Mouse (Mus musculus) MEL (cell line): ENCODE data around the gene Prokr2. TPM values are rescaled to one million over a fixed set of nuclear protein-coding genes. Genes with fewer than 3 reads are reported as not detected.

Experiments used
- DNase-seq: peaks from one replicate; pipeline ENCODE4 v3.0.0; 2011; ENCODE audit warnings: low read depth, low spot score
- H3K27ac ChIP-seq: 2 replicates; pipeline ENCODE4 v1.5.1; 2012; ENCODE audit warnings: low read depth, mild to moderate bottlenecking, control low read depth, low read length, moderate library complexity; ENCODE audit not compliant: control insufficient read depth
- H3K27me3 ChIP-seq, 2 experiments: fragments of 150-350 bp in 1 of 2; sonication (generic) in 1 of 2; 2 replicates each; pipeline ENCODE4 v1.6.1; 2012; ENCODE audit warnings: low read length in 2 of 2, mild to moderate bottlenecking in 2 of 2, improper control_type of control experiment in 1 of 2, moderate library complexity in 1 of 2; ENCODE audit not compliant: insufficient read depth in 2 of 2, control insufficient read depth in 1 of 2
- H3K36me3 ChIP-seq, 2 experiments: 2 replicates each; pipeline ENCODE4 v1.6.1; 2012 to 2014; ENCODE audit warnings: low read length in 2 of 2, improper control_type of control experiment in 1 of 2, inconsistent platforms in 1 of 2, mild to moderate bottlenecking in 1 of 2; ENCODE audit not compliant: insufficient read depth in 2 of 2, control insufficient read depth in 1 of 2
- H3K4me1 ChIP-seq, 2 experiments: fragments of 150-350 bp in 1 of 2; sonication (generic) in 1 of 2; 2 replicates each; pipeline ENCODE4 v1.6.1; 2012; ENCODE audit warnings: low read length in 2 of 2, improper control_type of control experiment in 1 of 2, mild to moderate bottlenecking in 1 of 2; ENCODE audit not compliant: insufficient read depth in 2 of 2, control insufficient read depth in 1 of 2
- H3K4me3 ChIP-seq, 2 experiments: fragments of 150-350 bp in 1 of 2; sonication (generic) in 1 of 2; 2 replicates each; pipeline ENCODE4 v1.5.1; 2012; ENCODE audit warnings: low read depth in 2 of 2, low read length in 2 of 2, mild to moderate bottlenecking in 2 of 2, moderate library complexity in 2 of 2, control low read depth in 1 of 2, improper control_type of control experiment in 1 of 2; ENCODE audit not compliant: control insufficient read depth in 1 of 2, insufficient read depth in 1 of 2
- H3K79me2 ChIP-seq: 2 replicates; pipeline ENCODE4 v1.6.1; 2012; ENCODE audit warnings: mild to moderate bottlenecking, low read length, moderate library complexity; ENCODE audit not compliant: control insufficient read depth, poor library complexity, insufficient read depth
- H3K9ac ChIP-seq: 2 replicates; pipeline ENCODE4 v1.6.1; 2012; ENCODE audit warnings: low read depth, mild to moderate bottlenecking, control low read depth, low read length, moderate library complexity; ENCODE audit not compliant: control insufficient read depth, poor library complexity, severe bottlenecking
- H3K9me3 ChIP-seq: fragments of 150-350 bp; sonication (generic); replicated peaks from 2 replicates; pipeline ENCODE4 v1.6.1; 2012; ENCODE audit warnings: mild to moderate bottlenecking, low read length, improper control_type of control experiment, moderate library complexity; ENCODE audit not compliant: insufficient read depth
- BHLHE40 ChIP-seq: IDR thresholded peaks from 2 replicates; pipeline ENCODE4 v1.6.1; 2012; ENCODE audit warnings: low read depth, mild to moderate bottlenecking, inconsistent platforms, low read length, improper control_type of control experiment, borderline replicate concordance
- CHD2 ChIP-seq: IDR thresholded peaks from 2 replicates; pipeline ENCODE4 v1.6.1; 2011; ENCODE audit warnings: low read length, improper control_type of control experiment
- CTCF ChIP-seq, 3 experiments: IDR thresholded peaks in 2 of 3; conservative IDR thresholded peaks in 1 of 3; 2 replicates each; pipeline ENCODE4 v1.5.1; 2011 to 2012; ENCODE audit warnings: low read length in 3 of 3, low read depth in 2 of 3, mild to moderate bottlenecking in 2 of 3, improper control_type of control experiment in 1 of 3, inconsistent platforms in 1 of 3, mixed read lengths in 1 of 3, moderate library complexity in 1 of 3; ENCODE audit not compliant: control insufficient read depth in 1 of 3, insufficient read depth in 1 of 3, poor library complexity in 1 of 3, severe bottlenecking in 1 of 3
- E2F4 ChIP-seq: IDR thresholded peaks from 2 replicates; pipeline ENCODE4 v1.6.1; 2011; ENCODE audit warnings: low read depth, low read length, improper control_type of control experiment, borderline replicate concordance
- ELF1 ChIP-seq: IDR thresholded peaks from 2 replicates; pipeline ENCODE4 v1.6.1; 2014; ENCODE audit warnings: low read depth, mild to moderate bottlenecking, inconsistent platforms, low read length, improper control_type of control experiment, moderate library complexity
- EP300 ChIP-seq, 2 experiments: IDR thresholded peaks; 2 replicates each; pipeline ENCODE4 v1.6.1; 2011; ENCODE audit warnings: improper control_type of control experiment in 2 of 2, low read length in 2 of 2, low read depth in 1 of 2, mild to moderate bottlenecking in 1 of 2
- ETS1 ChIP-seq: IDR thresholded peaks from 2 replicates; pipeline ENCODE4 v1.6.1; 2012; ENCODE audit warnings: low read depth, mild to moderate bottlenecking, inconsistent platforms, low read length, improper control_type of control experiment, moderate library complexity
- GABPA ChIP-seq: IDR thresholded peaks from 2 replicates; pipeline ENCODE4 v1.6.1; 2012; ENCODE audit warnings: low read depth, mild to moderate bottlenecking, inconsistent platforms, low read length, improper control_type of control experiment, moderate library complexity
- GATA1 ChIP-seq: IDR thresholded peaks from 2 replicates; pipeline ENCODE4 v1.6.1; 2011; ENCODE audit warnings: low read depth, low read length, improper control_type of control experiment
- KAT2A ChIP-seq: conservative IDR thresholded peaks from 2 replicates; pipeline ENCODE4 v1.6.1; 2012; ENCODE audit warnings: low read depth, low read length, improper control_type of control experiment, inconsistent platforms
- MAX ChIP-seq: IDR thresholded peaks from 2 replicates; pipeline ENCODE4 v1.6.1; 2011; ENCODE audit warnings: low read length, improper control_type of control experiment
- MAZ ChIP-seq: IDR thresholded peaks from 2 replicates; pipeline ENCODE4 v1.6.1; 2012; ENCODE audit warnings: low read depth, mild to moderate bottlenecking, inconsistent platforms, low read length, improper control_type of control experiment
- MXI1 ChIP-seq: IDR thresholded peaks from 2 replicates; pipeline ENCODE4 v1.6.1; 2011; ENCODE audit warnings: mild to moderate bottlenecking, low read depth, low read length, improper control_type of control experiment
- MYB ChIP-seq: IDR thresholded peaks from 2 replicates; pipeline ENCODE4 v1.6.1; 2011; ENCODE audit warnings: mild to moderate bottlenecking, low read depth, low read length, improper control_type of control experiment
- MYC ChIP-seq: IDR thresholded peaks from 2 replicates; pipeline ENCODE4 v1.6.1; 2011; ENCODE audit warnings: low read depth, mild to moderate bottlenecking, low read length, improper control_type of control experiment, moderate library complexity
- NELFE ChIP-seq: IDR thresholded peaks from 2 replicates; pipeline ENCODE4 v1.6.1; 2011; ENCODE audit warnings: low read depth, low read length, improper control_type of control experiment
- NRF1 ChIP-seq: IDR thresholded peaks from 2 replicates; pipeline ENCODE4 v1.6.1; 2014; ENCODE audit warnings: low read depth, mild to moderate bottlenecking, inconsistent platforms, low read length, improper control_type of control experiment, moderate library complexity; ENCODE audit not compliant: poor library complexity, insufficient read depth, severe bottlenecking
- POLR2AphosphoS2 ChIP-seq: IDR thresholded peaks from 2 replicates; pipeline ENCODE4 v1.6.1; 2011; ENCODE audit warnings: low read length, improper control_type of control experiment
- POLR2AphosphoS5 ChIP-seq: IDR thresholded peaks from 2 replicates; pipeline ENCODE4 v1.6.1; 2012; ENCODE audit warnings: low read depth, borderline replicate concordance, mild to moderate bottlenecking, inconsistent platforms, low read length, moderate library complexity, mixed read lengths
- RAD21 ChIP-seq: IDR thresholded peaks from 2 replicates; pipeline ENCODE4 v1.6.1; 2011; ENCODE audit warnings: mild to moderate bottlenecking, low read depth, low read length, improper control_type of control experiment
- RCOR1 ChIP-seq: IDR thresholded peaks from 2 replicates; pipeline ENCODE4 v1.6.1; 2012; ENCODE audit warnings: low read depth, mild to moderate bottlenecking, inconsistent platforms, low read length, improper control_type of control experiment
- SIN3A ChIP-seq: IDR thresholded peaks from 2 replicates; pipeline ENCODE4 v1.6.1; 2012; ENCODE audit warnings: low read length, improper control_type of control experiment, inconsistent platforms
- SMC3 ChIP-seq: IDR thresholded peaks from 2 replicates; pipeline ENCODE4 v1.6.1; 2011; ENCODE audit warnings: low read depth, low read length, improper control_type of control experiment
- TAL1 ChIP-seq: IDR thresholded peaks from 2 replicates; pipeline ENCODE4 v1.6.1; 2012; ENCODE audit warnings: mild to moderate bottlenecking, inconsistent platforms, low read length, moderate library complexity, mixed read lengths
- TBP ChIP-seq: IDR thresholded peaks from 2 replicates; pipeline ENCODE4 v1.8.0; 2011; ENCODE audit warnings: low read depth, low read length, improper control_type of control experiment
- TCF12 ChIP-seq: IDR thresholded peaks from 2 replicates; pipeline ENCODE4 v1.6.1; 2014; ENCODE audit warnings: low read depth, mild to moderate bottlenecking, inconsistent platforms, low read length, improper control_type of control experiment, moderate library complexity
- UBTF ChIP-seq: IDR thresholded peaks from 2 replicates; pipeline ENCODE4 v1.6.1; 2012; ENCODE audit warnings: low read depth, mild to moderate bottlenecking, inconsistent platforms, low read length, improper control_type of control experiment, moderate library complexity, borderline replicate concordance; ENCODE audit not compliant: insufficient read depth
- ZMIZ1 ChIP-seq: IDR thresholded peaks from 2 replicates; pipeline ENCODE4 v1.6.1; 2012; ENCODE audit warnings: low read depth, mild to moderate bottlenecking, inconsistent platforms, low read length, improper control_type of control experiment, moderate library complexity
- polyA plus RNA-seq, 2 experiments: library from polyadenylated mRNA; stranded (reverse) in 1 of 2; unstranded in 1 of 2; fragments of >175 nt in 1 of 2; fragments of >200 nt in 1 of 2; gene quantifications; 2 replicates each; pipeline versions ENCODE4 v1.2.1 to v1.2.4; 2012; ENCODE audit warnings: low replicate concordance in 2 of 2, low read depth in 1 of 2; ENCODE audit not compliant: insufficient read length in 2 of 2, insufficient read depth in 1 of 2, missing spikeins in 1 of 2
- total RNA-seq: library from RNA; depleted of rRNA; stranded (reverse); fragments of 300-350 nt; gene quantifications from 2 replicates; pipeline ENCODE4 v1.2.3, GENCODE M21; 2012

Gene Prokr2
- total and polyA plus RNA-seq, 3 experiments = not detected

DNA sequence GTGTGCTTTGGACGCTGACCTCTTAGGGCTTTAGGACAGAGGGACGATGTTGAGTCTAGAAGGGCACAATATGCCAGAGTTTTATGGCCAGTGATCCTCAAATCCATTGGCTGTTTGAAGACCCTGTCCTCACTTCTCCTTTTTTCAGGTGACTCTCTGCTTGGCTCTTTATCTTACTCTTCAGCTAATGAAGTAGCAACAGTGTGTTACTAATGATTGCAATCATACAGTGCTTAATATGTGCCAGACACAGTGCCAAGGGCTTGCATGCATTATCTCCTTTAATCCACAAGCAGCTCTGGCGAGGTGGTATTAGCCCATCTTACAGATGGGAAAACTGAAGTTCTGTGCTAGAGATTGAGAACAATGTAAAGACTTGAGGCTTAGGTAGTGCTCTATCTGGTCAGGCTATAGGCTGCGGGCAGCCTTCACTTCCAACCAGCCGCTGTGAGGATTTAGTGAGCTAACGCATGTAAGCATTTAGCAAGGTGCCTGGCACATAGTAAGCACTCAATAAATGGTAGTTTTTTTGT lies 75.8 kb downstream of the Prokr2 start:
- peak; percentile 71 for DNase-seq
- no peak overlapping the region for H3K9ac ChIP-seq
- peaks cover 6 to 45% of the 10 kb centered on the region in 2 experiments for H3K4me1 ChIP-seq
- peaks cover 0 to 36% of the 10 kb centered on the region in 2 experiments; a peak in 2 of 4 replicates for H3K36me3 ChIP-seq
- H3K4me3 ChIP-seq = no peak overlapping the region
- TF ChIP-seq GATA1 (peak; percentile 77), ELF1 (no peak), EP300 (IDR thresholded peaks at IDR 0.05; ENCODE audit: low read depth in 1 of 2, low read length in 2 of 2) (peak; percentile 77 to 81), NELFE (no peak), TAL1 (peak; percentile 46; the same call in 1 of the 2 replicates), RCOR1 (peak; percentile 76), KAT2A (no peak), BHLHE40 (no peak), GABPA (no peak), TCF12 (peak; percentile 80), POLR2AphosphoS5 (no peak), SMC3 (no peak), ETS1 (peak; percentile 79), CTCF (IDR thresholded peaks at IDR 0.05 in 2 of 3, conservative IDR thresholded peaks at IDR 0.05 in 1 of 3; ENCODE audit: control insufficient read depth in 1 of 3, insufficient read depth in 1 of 3, low read depth in 2 of 3, low read length in 3 of 3, poor library complexity in 1 of 3, severe bottlenecking in 1 of 3) (no peak), E2F4 (no peak), MAZ (no peak), CHD2 (no peak), MAX (no peak), TBP (no peak), SIN3A (no peak), ZMIZ1 (no peak)
- H3K79me2 ChIP-seq = no peaks in the 10 kb centered on the region
- no peaks in the 10 kb centered on the region for H3K9me3 ChIP-seq
- H3K27ac ChIP-seq = peak overlapping the region; percentile 89
- H3K27me3 ChIP-seq = no peaks in the 10 kb centered on the region

GRCm38 (mm10) chr2:132308829-132309228 lies 76.4 kb downstream of the Prokr2 start:
- Histone ChIP-seq H3K4me1 (peaks cover 6 to 47% of the 10 kb centered on the region in 2 experiments), H3K9me3 (no peaks in the 10 kb centered on the region), H3K36me3 (peaks cover 0 to 36% of the 10 kb centered on the region in 2 experiments; a peak in 2 of 4 replicates), H3K27me3 (no peaks in the 10 kb centered on the region), H3K27ac (peak overlapping the region; percentile 89), H3K79me2 (no peaks in the 10 kb centered on the region), H3K9ac (no peak overlapping the region), H3K4me3 (no peak overlapping the region)
- DNase-seq = peak; percentile 85
- TF ChIP-seq MXI1 = no peak
- no peak for TF ChIP-seq UBTF
- TF ChIP-seq ELF1 = peak; percentile 53; the same call in 1 of the 2 replicates
- peak; percentile 71 for TF ChIP-seq TCF12
- TF ChIP-seq MYC = no peak
- no peak for TF ChIP-seq CHD2
- TF ChIP-seq ETS1 = peak; percentile 51; the same call in 1 of the 2 replicates
- no peak for TF ChIP-seq SIN3A
- TF ChIP-seq RAD21 = no peak
- TF ChIP-seq E2F4 = no peak
- TF ChIP-seq POLR2AphosphoS5 = no peak
- no peak for TF ChIP-seq NRF1
- TF ChIP-seq TAL1 = peak; percentile 82
- TF ChIP-seq POLR2AphosphoS2 = no peak
- TF ChIP-seq KAT2A = no peak
- no peak for TF ChIP-seq GABPA
- peak; percentile 44 to 71 for TF ChIP-seq EP300 (IDR thresholded peaks at IDR 0.05; ENCODE audit: low read depth in 1 of 2, low read length in 2 of 2)
- TF ChIP-seq BHLHE40 = no peak
- TF ChIP-seq TBP = 0 out of 2 replicates have a peak, but pooled peaks have one; percentile 16
- no peak for TF ChIP-seq MYB
- 0 out of 2 replicates have a peak, but pooled peaks have one; percentile 52 for TF ChIP-seq RCOR1
- peak; percentile 69 for TF ChIP-seq GATA1
- TF ChIP-seq NELFE = no peak
